Mouse (Mus musculus) CH12.LX (cell line): ENCODE measurements around the gene Dda1. TPM values are rescaled to one million over a fixed set of nuclear protein-coding genes. Genes with fewer than 3 reads are reported as not detected.

Experiments
- DNase-seq: peaks from one replicate; pipeline ENCODE4 v3.0.0-alpha.2; 2013; ENCODE audit errors: extremely low read depth
- H3K27ac ChIP-seq: 2 replicates; pipeline ENCODE4 v1.5.1; 2012; ENCODE audit warnings: low read depth, mild to moderate bottlenecking, control low read depth, moderate library complexity; ENCODE audit not compliant: insufficient read depth
- H3K27me3 ChIP-seq: replicated peaks from 2 replicates; pipeline ENCODE3; 2012; ENCODE audit warnings: inconsistent platforms
- H3K36me3 ChIP-seq, 2 experiments: replicated peaks in 1 of 2; 2 replicates each; pipeline versions ENCODE3 to v1.6.1; 2012; ENCODE audit warnings: inconsistent platforms in 1 of 2, low read length in 1 of 2, mild to moderate bottlenecking in 1 of 2, mixed read lengths in 1 of 2, moderate library complexity in 1 of 2; ENCODE audit not compliant: control insufficient read depth in 1 of 2, insufficient read depth in 1 of 2
- H3K4me1 ChIP-seq, 2 experiments: 2 replicates each; pipeline ENCODE4 v1.6.1; 2012; ENCODE audit warnings: inconsistent platforms in 1 of 2, moderate library complexity in 1 of 2; ENCODE audit not compliant: insufficient read depth in 2 of 2, control insufficient read depth in 1 of 2
- H3K4me2 ChIP-seq: 2 replicates; pipeline ENCODE4 v1.6.1; 2012; ENCODE audit warnings: low read depth, mild to moderate bottlenecking, control low read depth; ENCODE audit not compliant: poor library complexity, insufficient read depth, severe bottlenecking
- H3K4me3 ChIP-seq, 3 experiments: fragments of 150-350 bp in 1 of 3; sonication (generic) in 1 of 3; replicated peaks in 1 of 3; 2 replicates each; pipeline versions ENCODE3 to v1.5.1; 2011 to 2012; ENCODE audit warnings: low read depth in 2 of 3, low read length in 2 of 3, mild to moderate bottlenecking in 2 of 3, moderate library complexity in 2 of 3, control low read depth in 1 of 3, improper control_type of control experiment in 1 of 3, inconsistent platforms in 1 of 3, mixed read lengths in 1 of 3; ENCODE audit not compliant: poor library complexity in 1 of 3
- H3K79me2 ChIP-seq: replicated peaks from 2 replicates; pipeline ENCODE4 v1.6.1; 2012; ENCODE audit warnings: mild to moderate bottlenecking, moderate library complexity; ENCODE audit not compliant: control insufficient read depth, poor library complexity, insufficient read depth, severe bottlenecking; ENCODE audit errors: extremely low read depth
- H3K9ac ChIP-seq: 2 replicates; pipeline ENCODE4 v1.6.1; 2012; ENCODE audit warnings: low read depth, mild to moderate bottlenecking, control low read depth, moderate library complexity; ENCODE audit not compliant: insufficient read depth
- H3K9me3 ChIP-seq: replicated peaks from 2 replicates; pipeline ENCODE3; 2012; ENCODE audit warnings: low read length, inconsistent platforms, mixed read lengths
- BHLHE40 ChIP-seq: IDR thresholded peaks from 2 replicates; pipeline ENCODE4 v1.6.1; 2011; ENCODE audit warnings: mild to moderate bottlenecking, low read depth, low read length, improper control_type of control experiment
- CHD1 ChIP-seq: IDR thresholded peaks from 2 replicates; pipeline ENCODE4 v1.6.1; 2012; ENCODE audit warnings: low read depth, low read length, improper control_type of control experiment, inconsistent platforms
- CTCF ChIP-seq, 2 experiments: IDR thresholded peaks in 1 of 2; conservative IDR thresholded peaks in 1 of 2; 2 replicates each; pipeline ENCODE4 v1.5.1; 2011 to 2012; ENCODE audit warnings: low read depth in 2 of 2, low read length in 2 of 2, improper control_type of control experiment in 1 of 2, inconsistent platforms in 1 of 2, mild to moderate bottlenecking in 1 of 2, moderate library complexity in 1 of 2
- E2F4 ChIP-seq: IDR thresholded peaks from 2 replicates; pipeline ENCODE4 v1.6.1; 2011; ENCODE audit warnings: low read depth, low read length, improper control_type of control experiment; ENCODE audit not compliant: insufficient replicate concordance
- ELF1 ChIP-seq: IDR thresholded peaks from 2 replicates; pipeline ENCODE4 v1.6.1; 2014; ENCODE audit warnings: low read depth, mild to moderate bottlenecking, inconsistent platforms, low read length, improper control_type of control experiment
- EP300 ChIP-seq: IDR thresholded peaks from 2 replicates; pipeline ENCODE4 v1.6.1; 2011; ENCODE audit warnings: low read length, improper control_type of control experiment
- ETS1 ChIP-seq: conservative IDR thresholded peaks from 2 replicates; pipeline ENCODE4 v1.6.1; 2012; ENCODE audit warnings: low read depth, mild to moderate bottlenecking, inconsistent platforms, low read length, improper control_type of control experiment, moderate library complexity
- GABPA ChIP-seq: IDR thresholded peaks from 2 replicates; pipeline ENCODE4 v1.6.1; 2012; ENCODE audit warnings: low read depth, low read length, improper control_type of control experiment, inconsistent platforms; ENCODE audit not compliant: insufficient replicate concordance
- IRF4 ChIP-seq: IDR thresholded peaks from 2 replicates; pipeline ENCODE4 v1.6.1; 2014; ENCODE audit warnings: low read depth, mild to moderate bottlenecking, inconsistent platforms, low read length, improper control_type of control experiment
- JUN ChIP-seq: IDR thresholded peaks from 2 replicates; pipeline ENCODE4 v1.6.1; 2011; ENCODE audit warnings: low read depth, mild to moderate bottlenecking, low read length, improper control_type of control experiment, moderate library complexity; ENCODE audit not compliant: insufficient read depth
- JUND ChIP-seq: conservative IDR thresholded peaks from 2 replicates; pipeline ENCODE4 v1.6.1; 2011; ENCODE audit warnings: low read depth, low read length, improper control_type of control experiment
- KAT2A ChIP-seq: IDR thresholded peaks from 2 replicates; pipeline ENCODE4 v1.6.1; 2012; ENCODE audit warnings: low read length, improper control_type of control experiment, inconsistent platforms; ENCODE audit not compliant: insufficient replicate concordance
- MAFK ChIP-seq: IDR thresholded peaks from 2 replicates; pipeline ENCODE4 v1.6.1; 2011; ENCODE audit warnings: low read length, improper control_type of control experiment; ENCODE audit not compliant: insufficient replicate concordance
- MEF2A ChIP-seq: IDR thresholded peaks from 2 replicates; pipeline ENCODE4 v1.6.1; 2014; ENCODE audit warnings: low read depth, mild to moderate bottlenecking, inconsistent platforms, low read length, improper control_type of control experiment, borderline replicate concordance
- MXI1 ChIP-seq: IDR thresholded peaks from 2 replicates; pipeline ENCODE4 v1.6.1; 2011; ENCODE audit warnings: mild to moderate bottlenecking, low read depth, low read length, improper control_type of control experiment
- MYC ChIP-seq: IDR thresholded peaks from 2 replicates; pipeline ENCODE4 v1.6.1; 2011; ENCODE audit warnings: low read depth, mild to moderate bottlenecking, improper control_type of control experiment, low read length
- NELFE ChIP-seq: IDR thresholded peaks from 2 replicates; pipeline ENCODE4 v1.6.1; 2011; ENCODE audit warnings: low read depth, low read length, improper control_type of control experiment
- NRF1 ChIP-seq: IDR thresholded peaks from 2 replicates; pipeline ENCODE4 v1.6.1; 2014; ENCODE audit warnings: low read depth, mild to moderate bottlenecking, inconsistent platforms, low read length, improper control_type of control experiment, moderate library complexity
- PAX5 ChIP-seq: IDR thresholded peaks from 2 replicates; pipeline ENCODE4 v1.6.1; 2012; ENCODE audit warnings: low read length, inconsistent platforms, mixed read lengths
- POLR2A ChIP-seq: IDR thresholded peaks from 2 replicates; pipeline ENCODE4 v1.6.1; 2011; ENCODE audit warnings: low read depth, mild to moderate bottlenecking, improper control_type of control experiment, low read length
- POLR2AphosphoS2 ChIP-seq: IDR thresholded peaks from 2 replicates; pipeline ENCODE4 v1.6.1; 2011; ENCODE audit warnings: low read depth, low read length, improper control_type of control experiment
- SIN3A ChIP-seq: IDR thresholded peaks from 2 replicates; pipeline ENCODE4 v1.6.1; 2012; ENCODE audit warnings: low read length, improper control_type of control experiment, inconsistent platforms
- TBP ChIP-seq: conservative IDR thresholded peaks from 2 replicates; pipeline ENCODE4 v1.6.1; 2011; ENCODE audit warnings: low read depth, low read length, improper control_type of control experiment
- TCF12 ChIP-seq: IDR thresholded peaks from 2 replicates; pipeline ENCODE4 v1.6.1; 2014; ENCODE audit warnings: low read depth, mild to moderate bottlenecking, inconsistent platforms, low read length, improper control_type of control experiment
- UBTF ChIP-seq: IDR thresholded peaks from 2 replicates; pipeline ENCODE4 v1.6.1; 2012; ENCODE audit warnings: low read depth, mild to moderate bottlenecking, inconsistent platforms, low read length, improper control_type of control experiment, moderate library complexity
- USF1 ChIP-seq: IDR thresholded peaks from 2 replicates; pipeline ENCODE4 v1.6.1; 2014; ENCODE audit warnings: low read depth, mild to moderate bottlenecking, inconsistent platforms, low read length, improper control_type of control experiment
- USF2 ChIP-seq: conservative IDR thresholded peaks from 2 replicates; pipeline ENCODE4 v1.6.1; 2011; ENCODE audit warnings: low read depth, low read length, improper control_type of control experiment
- ZC3H11A ChIP-seq: IDR thresholded peaks from 2 replicates; pipeline ENCODE4 v1.6.1; 2012; ENCODE audit warnings: low read depth, mild to moderate bottlenecking, inconsistent platforms, low read length, improper control_type of control experiment
- ZMIZ1 ChIP-seq: IDR thresholded peaks from 2 replicates; pipeline ENCODE4 v1.6.1; 2012; ENCODE audit warnings: low read depth, mild to moderate bottlenecking, inconsistent platforms, low read length, improper control_type of control experiment
- dilution Hi-C: fragments of 300-500 bp; cut with MboI; formaldehyde crosslinking; loops from 2 replicates; pipeline ENCODE4 v1.14.3; 2020; ENCODE audit warnings: low sequenced_read_pairs; ENCODE audit not compliant: extremely low pct_unique_long_range_greater_than_20kb, extremely low pct_ligation_motif_present
- in situ Hi-C: fragments of 300-500 bp; cut with MboI; formaldehyde crosslinking; loops from 3 replicates; pipeline ENCODE4 v1.14.3; 2019; ENCODE audit warnings: low sequenced_read_pairs, low pct_ligation_motif_present, low pct_unique_long_range_greater_than_20kb, mixed read lengths
- polyA plus RNA-seq: library from polyadenylated mRNA; unstranded; fragments of >175 nt; gene quantifications from 2 replicates; pipeline ENCODE4 v1.2.1, GENCODE M21; 2012; ENCODE audit warnings: low read depth; ENCODE audit not compliant: insufficient read length
- total RNA-seq, 2 experiments: library from RNA; depleted of rRNA; stranded (reverse); fragments of 300-350 nt in 1 of 2; fragments of >200 nt in 1 of 2; gene quantifications; 2 replicates each; pipeline ENCODE4 v1.2.3; 2012 to 2014

The Dda1 gene
- total and polyA plus RNA-seq, 3 experiments = 57.4 to 78.1 (median 59.3) TPM

- dilution Hi-C loops = no loop called here
- no peak for TF ChIP-seq JUND
- no peak for TF ChIP-seq USF1
- 0 out of 2 replicates have a peak, but pooled peaks have one; percentile 45 for TF ChIP-seq ELF1
- no peak for TF ChIP-seq IRF4
- TF ChIP-seq UBTF = peak; percentile 85; the same call in 1 of the 2 replicates
- TF ChIP-seq TBP = no peak
- no peak for TF ChIP-seq NELFE
- TF ChIP-seq CHD1 = no peak
- TF ChIP-seq BHLHE40 = peak; percentile 85
- TF ChIP-seq MAFK = no peak
- no peak for TF ChIP-seq MEF2A
- no peak for TF ChIP-seq E2F4
- TF ChIP-seq KAT2A = no peak
- TF ChIP-seq ZC3H11A = no peak
- TF ChIP-seq NRF1 = peak; percentile 23; the same call in 1 of the 2 replicates
- TF ChIP-seq TCF12 = 0 out of 2 replicates have a peak, but pooled peaks have one; percentile 13
- TF ChIP-seq ZMIZ1 = peak; percentile 65
- no peak for TF ChIP-seq USF2
- no peak for TF ChIP-seq JUN
- no peak for TF ChIP-seq SIN3A
- peak in 1 of 2 experiments; percentile 10; a peak in 2 of 4 replicates for TF ChIP-seq CTCF (conservative IDR thresholded peaks at IDR 0.05 in 1 of 2, IDR thresholded peaks at IDR 0.05 in 1 of 2; ENCODE audit: low read depth in 2 of 2, low read length in 2 of 2)
- TF ChIP-seq GABPA = no peak
- no peak for TF ChIP-seq MYC
- TF ChIP-seq ETS1 = no peak
- no peak for TF ChIP-seq EP300
- peak; percentile 87 for TF ChIP-seq POLR2AphosphoS2
- TF ChIP-seq PAX5 = no peak
- TF ChIP-seq POLR2A = no peak; the same call in 1 of the 2 replicates
- 0 out of 2 replicates have a peak, but pooled peaks have one; percentile 52 for TF ChIP-seq MXI1
- DNase-seq = no peak
- in situ Hi-C loops = no loop called here
- peak overlapping the region; percentile 79 for H3K27ac ChIP-seq
- H3K36me3 ChIP-seq = peaks cover 42 to 58% of the 10 kb centered on the region in 2 experiments
- H3K4me1 ChIP-seq = peaks cover 8% of the 10 kb centered on the region in 2 experiments
- H3K79me2 ChIP-seq = 0 out of 2 replicates have a peak, but pooled peaks cover 6% of the 10 kb centered on the region
- no peaks in the 10 kb centered on the region for H3K27me3 ChIP-seq
- no peaks in the 10 kb centered on the region for H3K9me3 ChIP-seq
- peak overlapping the region; percentile 64 for H3K4me2 ChIP-seq
- H3K4me3 ChIP-seq = peak overlapping the region in 2 of 3 experiments; percentile 57 to 68
- peak overlapping the region; percentile 30 for H3K9ac ChIP-seq
These were observed 7.3 kb downstream of the Dda1 start for GRCm38 (mm10) chr8:71476099-71476940.
